Mouse (Mus musculus) hindbrain, embryonic 14.5 days (tissue): Measurements from ENCODE around the gene Trim8. TPM values are rescaled to one million over a fixed set of nuclear protein-coding genes. Genes with fewer than 3 reads are reported as not detected.

Experiments used
- ATAC-seq: fragments of 200-750 bp; cut with Nextera tagmentation; 2 replicates; pipeline ENCODE4 v1.8.0; 2017; ENCODE audit warnings: moderate number of reproducible peaks, mild to moderate bottlenecking, moderate TSS enrichment, moderate library complexity; ENCODE audit not compliant: low FRiP score
- DNase-seq: peaks from one replicate; pipeline ENCODE4 v3.0.0-alpha.2; 2015; ENCODE audit warnings: low spot score
- H3K27ac ChIP-seq: fragments of 300-500 bp; sonication (generic); 2 replicates; pipeline ENCODE4 v1.5.1; 2014; ENCODE audit warnings: mild to moderate bottlenecking, moderate library complexity
- H3K27me3 ChIP-seq: fragments of 300-500 bp; sonication (generic); 2 replicates; pipeline ENCODE4 v1.6.1; 2014; ENCODE audit warnings: mild to moderate bottlenecking, low read length, mixed read lengths; ENCODE audit not compliant: control insufficient read depth, insufficient read depth
- H3K36me3 ChIP-seq: fragments of 300-500 bp; sonication (generic); replicated peaks from 2 replicates; pipeline ENCODE4 v1.6.1; 2014; ENCODE audit not compliant: control insufficient read depth, insufficient read depth
- H3K4me1 ChIP-seq: fragments of 300-500 bp; sonication (generic); replicated peaks from 2 replicates; pipeline ENCODE4 v1.6.1; 2014; ENCODE audit warnings: antibody characterized with exemption, low read length, mixed read lengths; ENCODE audit not compliant: control insufficient read depth, insufficient read depth
- H3K4me2 ChIP-seq: fragments of 300-500 bp; sonication (generic); replicated peaks from 2 replicates; pipeline ENCODE4 v1.6.1; 2014; ENCODE audit warnings: mild to moderate bottlenecking, moderate library complexity
- H3K4me3 ChIP-seq: fragments of 300-500 bp; sonication (generic); replicated peaks from 2 replicates; pipeline ENCODE4 v1.5.1; 2014; ENCODE audit warnings: mild to moderate bottlenecking, low read length
- H3K9ac ChIP-seq: fragments of 300-500 bp; sonication (generic); 2 replicates; pipeline ENCODE4 v1.6.1; 2014
- H3K9me3 ChIP-seq: fragments of 300-500 bp; sonication (generic); 2 replicates; pipeline ENCODE4 v1.6.1; 2016; ENCODE audit warnings: low read length; ENCODE audit not compliant: control insufficient read depth
- WGBS: fragments of 180-500 bp; shearing (Covaris S2); extraction: QIAGEN DNeasy Blood & Tissue Kit; methylation state at CpG from one replicate; pipeline ENCODE4 v1.1.7; 2014; 5-methylcytosine and 5-hydroxymethylcytosine counted together
- polyA plus RNA-seq: library from polyadenylated mRNA; unstranded; fragments of >200 nt; fragmentation: Nextera tagmentation; extraction: Ambion mirVana; gene quantifications from 2 replicates; pipeline ENCODE4 v1.2.1, GENCODE M21; 2014

Gene Trim8
- polyA plus RNA-seq, 1 experiment from 2014 or later, result 37.5 TPM

GRCm38 (mm10) chr19:46548110-46548509 is 46.6 kb downstream of the Trim8 start:
- no peak for ATAC-seq
- peaks cover 43% of the 10 kb centered on the region for H3K36me3 ChIP-seq

GRCm38 (mm10) chr19:46550385-46550784 is 48.9 kb downstream of the Trim8 start:
- H3K4me2 ChIP-seq, result no peak overlapping the region
- DNase-seq, result no peak
- no peak for ATAC-seq
- H3K27me3 ChIP-seq, result no peaks in the 10 kb centered on the region
- H3K9me3 ChIP-seq, result no peaks in the 10 kb centered on the region
- H3K4me3 ChIP-seq, result no peak overlapping the region
- peaks cover 50% of the 10 kb centered on the region for H3K36me3 ChIP-seq
- H3K9ac ChIP-seq, result no peak overlapping the region
- WGBS, result 98% methylated on average over 4 of the region's 4 CpGs
- no peak overlapping the region for H3K27ac ChIP-seq
- H3K4me1 ChIP-seq, result 0 out of 2 replicates have a peak, but pooled peaks cover 2% of the 10 kb centered on the region

More at GRCm38 (mm10) chr19:46548110-46548509, 46.6 kb downstream of the Trim8 start:
- H3K4me3 ChIP-seq, result no peak overlapping the region
- 53% methylated on average over 10 of the region's 10 CpGs for WGBS
- no peak for DNase-seq
- H3K9me3 ChIP-seq, result no peaks in the 10 kb centered on the region
- no peak overlapping the region for H3K4me2 ChIP-seq
- no peaks in the 10 kb centered on the region for H3K27me3 ChIP-seq
- peak overlapping the region; percentile 69 for H3K27ac ChIP-seq
- H3K9ac ChIP-seq, result no peak overlapping the region
- no peaks in the 10 kb centered on the region for H3K4me1 ChIP-seq

DNA sequence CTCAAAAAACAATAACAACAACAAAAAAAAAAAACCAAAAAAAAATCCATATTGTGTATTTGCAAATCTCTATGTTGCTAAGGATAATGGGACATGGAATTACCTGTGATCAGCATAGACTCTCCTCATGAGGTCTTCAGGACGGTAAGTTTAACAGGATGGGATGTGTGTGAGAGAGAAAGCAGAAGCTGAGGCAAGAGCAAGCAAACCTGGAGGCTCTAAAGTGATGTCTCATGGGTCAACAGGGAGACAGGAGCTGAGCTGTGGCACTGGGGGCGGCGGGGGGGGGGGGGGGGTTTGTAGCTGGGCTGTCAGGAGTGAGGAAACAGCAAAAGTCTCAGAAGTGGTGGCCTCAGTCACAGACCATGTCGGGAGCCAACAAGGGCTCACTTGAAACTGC is 51.0 kb downstream of the Trim8 start:
- Histone ChIP-seq H3K4me3 (no peak overlapping the region), H3K9me3 (no peaks in the 10 kb centered on the region), H3K27me3 (no peaks in the 10 kb centered on the region), H3K27ac (no peak overlapping the region), H3K4me2 (no peak overlapping the region), H3K9ac (no peak overlapping the region), H3K36me3 (peaks cover 69% of the 10 kb centered on the region), H3K4me1 (0 out of 2 replicates have a peak, but pooled peaks cover 2% of the 10 kb centered on the region)
- DNase-seq, result no peak
- no peak for ATAC-seq
- 92% methylated on average over 3 of the region's 4 CpGs for WGBS

DNA sequence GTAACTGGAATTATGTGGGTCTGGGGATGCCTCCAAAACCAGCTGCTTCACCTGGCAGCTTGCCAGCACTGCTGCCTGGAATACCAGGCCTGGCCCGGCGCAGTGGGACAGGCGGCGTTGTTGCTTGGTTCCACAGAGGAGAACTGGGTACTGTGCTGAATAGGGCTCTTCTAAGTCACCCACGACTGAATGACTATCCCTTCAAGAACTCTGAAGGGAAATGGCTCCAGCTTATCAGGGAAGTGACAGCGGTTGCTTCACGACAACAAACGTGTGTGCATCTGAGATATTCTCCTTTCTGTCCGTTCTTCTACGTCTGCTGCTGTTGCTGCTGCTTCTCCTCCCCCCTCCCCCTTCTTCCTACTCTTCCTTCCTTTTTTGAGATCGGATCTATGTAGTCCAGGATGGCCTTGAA is 52.0 kb downstream of the Trim8 start:
- ATAC-seq (peak; percentile 70; the same call in 1 of the 2 replicates), DNase-seq (peak; percentile 74)
- Histone ChIP-seq H3K4me3 (no peak overlapping the region), H3K9me3 (no peaks in the 10 kb centered on the region), H3K27ac (peak overlapping the region; percentile 47; the same call in 1 of the 2 replicates), H3K27me3 (no peaks in the 10 kb centered on the region), H3K9ac (no peak overlapping the region), H3K36me3 (peaks cover 75% of the 10 kb centered on the region), H3K4me2 (no peak overlapping the region), H3K4me1 (0 out of 2 replicates have a peak, but pooled peaks cover 2% of the 10 kb centered on the region)
- 45% methylated on average over 11 of the region's 11 CpGs for WGBS

GRCm38 (mm10) chr19:46558009-46558408 is 56.5 kb downstream of the Trim8 start:
- Histone ChIP-seq H3K4me3 (no peak overlapping the region), H3K9me3 (no peaks in the 10 kb centered on the region), H3K4me1 (0 out of 2 replicates have a peak, but pooled peaks cover 2% of the 10 kb centered on the region), H3K4me2 (no peak overlapping the region), H3K36me3 (peaks cover 54% of the 10 kb centered on the region), H3K27me3 (no peaks in the 10 kb centered on the region), H3K9ac (no peak overlapping the region), H3K27ac (no peak overlapping the region)
- DNase-seq, result no peak
- ATAC-seq, result no peak
- WGBS, result 79% methylated on average over 8 of the region's 8 CpGs

DNA sequence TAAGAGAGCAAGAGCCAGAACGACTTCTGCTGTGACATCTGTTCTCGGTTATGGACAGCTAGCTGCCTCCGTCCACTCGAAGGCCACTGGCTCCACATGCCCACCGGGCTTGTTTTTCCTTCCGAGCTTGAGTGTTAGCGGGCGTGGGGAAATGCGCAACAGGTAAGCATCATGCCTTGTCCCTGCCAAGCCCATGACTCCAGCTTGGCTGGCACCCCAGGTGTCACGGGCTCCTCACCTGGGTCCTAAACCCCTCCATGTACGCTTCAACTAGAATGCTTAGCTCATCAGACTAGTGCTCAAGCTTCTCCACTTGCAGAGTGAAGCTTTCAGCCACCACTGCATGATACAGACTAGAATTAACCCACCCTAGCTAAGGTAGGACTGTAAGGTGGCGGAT is 57.1 kb downstream of the Trim8 start:
- WGBS, result 72% methylated on average over 12 of the region's 12 CpGs
- Histone ChIP-seq H3K27ac (no peak overlapping the region), H3K27me3 (no peaks in the 10 kb centered on the region), H3K9ac (no peak overlapping the region), H3K4me3 (no peak overlapping the region), H3K9me3 (no peaks in the 10 kb centered on the region), H3K36me3 (peaks cover 54% of the 10 kb centered on the region), H3K4me1 (0 out of 2 replicates have a peak, but pooled peaks cover under 1% of the 10 kb centered on the region), H3K4me2 (no peak overlapping the region)
- no peak for DNase-seq
- no peak for ATAC-seq

DNA sequence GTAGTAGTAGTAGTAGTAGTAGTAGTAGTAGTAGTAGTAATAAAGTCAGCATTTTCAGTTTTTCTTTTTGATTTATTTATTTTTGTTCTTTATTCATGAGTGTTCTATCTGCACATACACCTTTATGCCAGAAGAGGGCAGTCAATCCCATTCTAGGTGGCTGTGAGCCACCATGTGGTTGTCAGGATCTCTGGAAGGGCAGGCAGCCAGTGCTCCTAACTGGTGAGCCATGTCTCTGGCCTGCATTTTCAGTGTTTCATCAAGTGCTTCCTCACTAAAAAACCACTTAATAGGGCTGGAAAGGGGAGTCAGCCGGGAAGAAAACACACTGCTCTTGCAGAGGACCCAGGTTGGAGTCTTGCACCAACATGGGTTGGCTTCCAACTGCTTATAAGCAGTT is 60.6 kb downstream of the Trim8 start:
- DNase-seq (peak; percentile 76), ATAC-seq (peak; percentile 43; the same call in 1 of the 2 replicates)
- Histone ChIP-seq H3K27me3 (no peaks in the 10 kb centered on the region), H3K4me1 (no peaks in the 10 kb centered on the region), H3K4me3 (no peak overlapping the region), H3K4me2 (no peak overlapping the region), H3K9me3 (no peaks in the 10 kb centered on the region), H3K27ac (no peak overlapping the region), H3K36me3 (peaks cover 22% of the 10 kb centered on the region), H3K9ac (no peak overlapping the region)
- 42% methylated on average over 1 of the region's 1 CpGs for WGBS

DNA sequence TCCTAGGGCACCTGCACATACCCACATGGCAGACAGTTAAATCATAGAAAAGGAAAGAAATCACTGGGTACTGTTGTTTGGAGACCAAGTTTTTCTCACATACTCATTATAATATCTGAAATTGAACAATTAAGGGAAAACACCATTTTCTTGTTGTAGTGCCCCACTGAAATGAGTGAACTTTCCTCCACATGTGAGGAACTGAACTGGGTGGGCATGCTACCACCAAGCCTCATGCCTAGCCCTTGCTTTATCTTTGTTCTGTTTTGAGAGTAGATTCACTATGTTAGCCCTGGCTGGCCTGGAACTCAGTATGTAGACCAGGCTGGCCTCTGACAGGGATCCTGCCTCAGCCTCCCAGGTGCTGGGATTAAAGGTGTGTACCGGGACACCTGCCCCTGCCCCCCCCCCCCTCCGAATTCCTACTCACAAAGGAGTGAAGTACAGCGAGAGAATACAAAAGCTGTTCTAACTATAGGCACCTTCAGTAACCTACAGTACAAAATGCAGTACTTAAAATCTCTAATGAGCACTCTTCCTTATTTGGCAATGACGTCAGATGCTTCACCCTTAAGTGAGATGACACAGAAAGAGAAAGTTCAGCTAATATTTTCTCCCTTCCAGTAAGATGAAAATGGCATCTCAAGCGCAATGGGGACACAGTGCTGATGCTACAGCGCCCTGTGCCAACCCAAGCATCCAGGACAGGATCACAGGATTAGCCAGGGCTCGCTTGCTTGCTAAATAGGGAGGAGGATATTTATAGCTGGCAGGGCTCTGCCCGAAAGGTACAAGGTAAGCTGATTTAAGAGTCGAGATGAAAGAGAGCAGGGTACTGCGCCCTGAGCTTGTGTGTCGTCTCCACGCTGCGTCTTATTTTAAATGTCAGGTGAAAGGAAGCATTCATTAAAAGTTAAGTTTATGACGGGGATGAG is 61.3 kb downstream of the Trim8 start:
- ATAC-seq (no peak), DNase-seq (no peak)
- no peaks in the 10 kb centered on the region for H3K4me1 ChIP-seq
- H3K9ac ChIP-seq, result no peak overlapping the region
- peaks cover 18% of the 10 kb centered on the region; the same call in 1 of the 2 replicates for H3K36me3 ChIP-seq
- 91% methylated on average over 14 of the region's 14 CpGs for WGBS
- H3K4me3 ChIP-seq, result no peak overlapping the region
- H3K9me3 ChIP-seq, result no peaks in the 10 kb centered on the region
- no peak overlapping the region for H3K27ac ChIP-seq
- no peak overlapping the region for H3K4me2 ChIP-seq
- H3K27me3 ChIP-seq, result no peaks in the 10 kb centered on the region

- Histone ChIP-seq H3K4me3 (no peak overlapping the region), H3K27ac (no peak overlapping the region), H3K36me3 (peaks cover 11% of the 10 kb centered on the region; the same call in 1 of the 2 replicates), H3K4me2 (no peak overlapping the region), H3K4me1 (no peaks in the 10 kb centered on the region), H3K9me3 (no peaks in the 10 kb centered on the region), H3K27me3 (no peaks in the 10 kb centered on the region), H3K9ac (no peak overlapping the region)
- no peak for DNase-seq
- ATAC-seq, result no peak
- 92% methylated on average over 4 of the region's 4 CpGs for WGBS
These were observed 62.1 kb downstream of the Trim8 start for GRCm38 (mm10) chr19:46563603-46564002.
